Mouse (Mus musculus) hindbrain, embryonic 12.5 days (tissue): Measurements from ENCODE around the gene Ccdc80. TPM values are rescaled to one million over a fixed set of nuclear protein-coding genes. Genes with fewer than 3 reads are reported as not detected.

ENCODE experiments used
- polyA plus RNA-seq: library from polyadenylated mRNA; unstranded; fragments of >200 nt; fragmentation: Nextera tagmentation; extraction: Ambion mirVana; gene quantifications from 2 replicates; pipeline ENCODE4 v1.2.1, GENCODE M21; 2016

The Ccdc80 gene
- polyA plus RNA-seq, 1 experiment from 2014 or later: 28.3 TPM

Other genes starting within 250 kb of the Ccdc80 start
- gene Cd200r2, start 226.3 kb upstream of the Ccdc80 start, polyA plus RNA-seq: not detected in 2 replicates
- gene Cd200r3, start 149.7 kb upstream of the Ccdc80 start, polyA plus RNA-seq: not detected in 2 replicates
- 24.9 and 25.4 TPM in 2 replicates for gene Slc35a5, start 65.3 kb downstream of the Ccdc80 start, polyA plus RNA-seq
- 42.3 and 44.6 TPM in 2 replicates for gene Atg3, start 65.4 kb downstream of the Ccdc80 start, polyA plus RNA-seq
- gene Btla, start 130.9 kb downstream of the Ccdc80 start, polyA plus RNA-seq: 0.17 and 0.50 TPM in 2 replicates